Mouse (Mus musculus): Measurements from ENCODE around the gene Wdr86. TPM values are rescaled to one million over a fixed set of nuclear protein-coding genes. Genes with fewer than 3 reads are reported as not detected.
"Not testable (repeated sequence)": the region's sequence is repeated elsewhere in the genome, so short reads cannot be mapped to it uniquely, and the experiment has no call there.

Wdr86 gene
- total RNA-seq, 2 experiments from 2014 or later = 1.1 to 3.3 TPM

GRCm38 (mm10) chr5:24733134-24733533 is 2.6 kb upstream of the Wdr86 start:
- DNase-seq = no peak

DNA sequence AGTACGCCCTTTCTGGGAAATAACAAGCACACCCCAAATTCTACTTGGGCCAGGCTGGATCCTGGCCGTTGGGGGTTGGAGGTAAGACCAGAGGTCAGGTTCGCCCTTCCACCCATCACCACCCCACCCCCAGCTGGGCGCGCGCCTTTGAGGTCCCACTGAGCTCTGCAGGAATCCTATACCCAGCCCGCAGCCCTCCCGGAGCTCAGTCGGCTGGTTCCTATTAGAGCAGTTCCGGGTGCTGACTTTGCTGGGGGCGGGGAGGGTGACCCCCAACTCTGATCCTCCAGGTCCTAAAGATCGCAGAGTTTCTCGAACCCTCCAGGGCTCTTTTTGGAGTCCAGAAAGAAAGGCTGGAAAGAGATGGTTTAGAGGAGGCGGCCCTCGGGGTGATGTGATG is 459 bp upstream of the Wdr86 start:
- no peak for DNase-seq

DNA sequence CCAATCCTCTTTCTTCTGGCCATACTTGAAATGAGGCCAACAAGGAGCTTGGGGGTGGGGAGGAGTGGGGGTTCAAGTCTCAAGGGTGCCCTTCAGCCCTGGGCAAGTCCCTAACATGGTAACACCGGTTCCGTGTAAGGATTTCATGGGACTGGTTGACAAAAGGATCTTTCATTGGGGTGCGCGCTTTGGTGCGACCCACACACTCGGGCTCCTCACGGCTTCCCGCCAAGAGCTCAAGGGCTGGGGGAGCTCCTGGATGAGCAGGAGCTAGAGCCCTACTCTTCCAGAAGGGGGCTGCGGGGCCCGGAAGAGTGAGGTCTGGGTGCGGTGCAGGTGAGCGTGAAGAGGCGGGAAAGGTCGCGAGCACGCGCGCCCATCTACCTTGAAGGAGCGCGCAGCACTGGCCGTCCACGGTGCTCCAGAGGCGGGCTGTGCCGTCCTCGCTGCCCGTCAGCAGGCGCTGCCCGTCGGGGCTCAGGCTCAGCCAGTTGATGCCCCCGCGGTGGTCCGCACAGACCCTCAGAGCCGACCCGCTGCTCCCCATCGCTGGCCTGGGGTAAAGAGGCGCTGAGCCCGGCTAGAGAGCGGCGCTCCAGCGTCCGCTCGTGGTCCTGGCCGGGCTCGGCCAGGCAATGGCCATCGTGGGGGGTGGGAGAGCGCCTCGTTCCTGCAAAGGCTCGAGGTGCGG is 585 bp downstream of the Wdr86 start:
- peak in 1 of 2 experiments; percentile 17 for DNase-seq

DNA sequence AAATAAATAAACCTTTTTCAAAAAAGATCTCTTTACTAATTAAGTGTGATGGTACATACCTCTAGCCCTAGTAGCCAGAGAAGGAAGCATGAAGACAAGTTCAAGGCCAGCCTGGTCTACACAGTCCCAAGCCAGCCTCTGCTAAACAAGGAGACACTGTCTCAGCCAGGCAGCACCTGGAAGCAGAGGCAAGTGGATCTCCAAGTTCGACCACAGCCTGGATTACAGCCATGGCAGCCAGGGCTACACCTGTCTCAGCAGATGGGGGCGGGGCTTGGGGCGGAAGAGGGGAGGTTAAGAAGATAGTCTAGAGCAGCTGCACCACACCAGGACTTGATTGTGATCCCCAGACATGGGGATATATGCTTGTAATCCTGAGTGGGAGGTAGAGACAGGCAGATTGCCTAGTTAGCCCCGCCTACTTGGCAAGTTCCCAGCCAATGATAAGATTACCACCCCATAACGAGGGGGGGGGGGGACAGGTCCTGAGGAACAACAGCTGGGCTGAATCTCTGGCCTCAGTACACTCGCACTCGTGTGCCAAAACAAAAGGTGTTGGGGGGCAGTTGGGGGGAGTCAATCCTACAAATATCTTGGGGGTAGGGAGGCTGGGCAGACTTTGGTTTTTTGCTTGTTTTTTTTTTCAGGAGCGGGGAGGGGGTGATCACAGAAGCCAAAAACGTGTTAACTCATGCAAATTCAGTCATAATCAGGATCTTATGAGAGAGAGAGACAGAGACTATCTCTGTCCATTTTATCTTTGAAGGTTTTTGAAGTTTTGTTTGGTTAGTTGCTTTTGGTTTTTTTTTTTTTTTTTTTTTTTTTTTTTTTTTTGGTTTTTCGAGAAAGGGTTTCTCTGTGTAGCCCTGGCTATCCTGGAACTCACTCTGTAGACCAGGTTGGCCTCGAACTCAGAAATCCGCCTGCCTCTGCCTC is 3.4 kb downstream of the Wdr86 start:
- no peak for DNase-seq

DNA sequence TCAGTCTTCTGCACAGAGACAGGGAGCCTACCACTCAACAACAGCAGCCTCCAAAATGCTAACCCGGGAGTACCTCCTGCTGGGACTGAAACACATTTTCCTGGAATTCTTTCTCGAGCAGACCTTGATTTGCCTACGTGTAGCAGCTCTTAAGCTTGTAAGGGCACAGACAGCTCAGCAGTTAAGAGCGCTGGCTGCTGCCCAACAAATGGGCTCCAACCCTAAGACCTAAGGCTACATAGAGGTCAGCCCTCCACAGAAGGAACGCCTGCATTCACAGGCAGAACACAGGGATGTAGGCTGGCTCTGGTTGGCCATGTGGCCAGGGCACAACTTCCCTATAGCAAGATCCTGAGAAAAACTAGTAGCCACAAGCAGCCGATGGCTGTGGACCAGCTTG is 4.6 kb downstream of the Wdr86 start:
- DNase-seq = no peak

DNA sequence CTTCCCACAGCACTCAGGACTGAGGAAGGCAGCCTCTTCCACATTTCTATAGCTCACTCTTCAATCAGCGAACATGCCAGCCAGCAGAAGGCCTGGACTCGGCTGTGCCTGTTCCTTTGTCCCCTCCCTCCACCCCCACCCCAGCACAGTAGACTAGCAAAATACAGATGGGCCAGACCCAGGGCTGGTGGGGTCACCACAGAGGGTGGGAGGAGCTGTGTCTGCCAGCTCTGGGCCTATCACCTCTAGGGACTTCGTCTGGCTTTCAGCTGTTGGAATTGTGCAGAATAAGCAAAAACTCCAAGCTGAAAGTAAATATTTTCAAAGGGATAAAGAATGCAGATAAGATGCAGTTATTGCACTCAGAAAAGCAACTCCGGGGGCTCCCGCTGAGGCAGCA is 5.7 kb downstream of the Wdr86 start:
- DNase-seq = no peak

DNA sequence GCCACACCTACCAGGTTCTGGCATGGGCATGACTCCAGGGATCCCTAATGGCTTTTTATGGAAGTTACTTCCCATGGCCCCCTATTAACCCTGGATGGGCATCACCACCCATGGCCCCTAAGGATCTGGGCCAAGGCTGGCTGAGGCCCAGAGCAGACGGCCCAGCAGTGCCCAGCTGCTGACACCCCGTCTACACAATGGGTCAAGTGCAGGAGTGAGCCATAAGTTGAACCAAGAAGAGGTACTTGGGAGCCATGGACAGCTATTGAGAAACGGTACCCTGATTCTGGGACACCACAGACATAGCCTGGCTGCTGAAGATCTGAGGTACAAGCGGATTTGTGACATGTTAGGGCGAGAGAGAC is 6.3 kb downstream of the Wdr86 start:
- DNase-seq = no peak

- DNase-seq = no peak
Measured at GRCm38 (mm10) chr5:24723527-24724269, 6.8 kb downstream of the Wdr86 start.

GRCm38 (mm10) chr5:24719852-24720251 is 10.7 kb downstream of the Wdr86 start:
- no peak for DNase-seq

DNA sequence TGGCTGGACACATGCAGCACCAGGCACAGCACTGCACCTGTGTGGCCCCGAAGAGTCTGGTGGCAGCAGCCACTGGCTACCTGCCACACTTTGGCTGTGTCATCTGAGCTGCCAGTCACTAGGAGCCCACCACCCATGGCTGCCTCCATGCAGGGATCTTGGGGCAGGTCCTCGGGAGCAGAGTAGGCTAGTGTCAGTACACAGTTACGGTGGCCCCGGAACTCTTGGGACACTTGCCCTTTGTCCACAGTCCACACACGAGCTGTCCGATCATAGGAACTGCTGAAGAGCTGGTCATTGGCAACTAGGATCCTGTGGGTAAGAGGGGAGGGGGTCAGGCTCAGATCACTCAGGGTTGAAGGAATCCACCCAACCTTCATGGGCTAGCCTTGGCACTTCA is 12.5 kb downstream of the Wdr86 start:
- no peak for DNase-seq

GRCm38 (mm10) chr5:24713987-24714386 is 16.5 kb downstream of the Wdr86 start:
- DNase-seq = no peak

- DNase-seq = peak; percentile 82 to 84
Measured at GRCm38 (mm10) chr5:24713199-24713598, 17.3 kb downstream of the Wdr86 start.

- DNase-seq = no peak
Measured at GRCm38 (mm10) chr5:24711615-24712014, 18.9 kb downstream of the Wdr86 start.

DNA sequence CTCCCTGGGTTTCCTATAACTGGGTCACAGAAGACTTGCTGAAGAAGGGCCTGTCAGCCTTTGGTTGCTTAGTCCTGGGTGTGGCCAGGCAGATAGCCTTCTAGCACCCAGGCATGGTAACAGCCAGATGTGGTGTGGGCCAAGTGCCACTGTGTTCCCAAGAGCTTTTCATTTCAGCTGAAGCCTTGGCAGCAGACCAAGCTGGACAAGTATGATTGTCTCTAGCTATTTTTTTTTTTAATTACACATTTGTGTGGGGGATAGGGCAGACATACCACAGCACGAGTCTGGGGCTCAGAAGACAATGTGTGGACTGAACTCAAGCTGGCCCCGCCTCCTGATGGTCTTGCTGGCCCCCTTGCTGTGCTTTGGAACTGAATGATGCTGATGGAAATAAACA is 20.6 kb downstream of the Wdr86 start:
- DNase-seq = peak; percentile 26 to 59

DNA sequence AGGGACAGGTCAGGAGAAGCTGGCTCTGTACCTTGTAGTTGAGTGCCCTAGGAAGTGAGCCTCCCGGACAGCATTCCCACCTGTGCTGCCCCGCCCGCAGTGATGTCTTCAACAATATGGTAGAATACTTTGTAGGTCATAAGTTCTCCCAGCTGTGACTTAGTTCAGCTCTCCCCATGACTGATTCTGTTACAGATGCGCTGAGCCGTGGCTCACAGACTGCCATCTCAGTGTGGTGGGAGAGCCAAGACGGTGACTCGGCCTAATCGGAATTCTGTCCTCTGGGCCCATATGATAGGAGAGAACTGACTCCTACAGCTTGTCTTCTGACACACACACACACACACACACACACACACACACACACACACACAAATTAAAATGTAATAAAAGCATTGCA is 25.9 kb downstream of the Wdr86 start:
- DNase-seq = no peak

DNA sequence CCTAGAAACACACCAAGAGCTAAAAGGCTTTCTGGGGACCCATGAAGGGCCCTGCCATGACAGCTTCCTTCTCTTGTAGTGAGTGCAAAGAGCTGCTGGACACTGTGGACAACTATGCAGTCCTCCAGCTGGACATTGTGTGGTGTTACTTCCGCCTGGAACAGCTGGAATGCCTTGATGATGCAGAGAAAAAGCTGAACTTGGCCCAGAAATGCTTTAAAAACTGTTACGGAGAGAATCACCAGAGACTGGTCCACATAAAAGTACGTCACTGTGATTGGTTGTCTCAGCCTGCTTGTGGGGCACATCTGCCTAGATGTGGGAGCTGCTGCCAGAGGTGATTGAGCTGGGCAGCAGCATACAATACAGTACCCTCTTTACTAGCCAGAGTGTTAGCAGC is 29.3 kb downstream of the Wdr86 start:
- DNase-seq = no peak

DNA sequence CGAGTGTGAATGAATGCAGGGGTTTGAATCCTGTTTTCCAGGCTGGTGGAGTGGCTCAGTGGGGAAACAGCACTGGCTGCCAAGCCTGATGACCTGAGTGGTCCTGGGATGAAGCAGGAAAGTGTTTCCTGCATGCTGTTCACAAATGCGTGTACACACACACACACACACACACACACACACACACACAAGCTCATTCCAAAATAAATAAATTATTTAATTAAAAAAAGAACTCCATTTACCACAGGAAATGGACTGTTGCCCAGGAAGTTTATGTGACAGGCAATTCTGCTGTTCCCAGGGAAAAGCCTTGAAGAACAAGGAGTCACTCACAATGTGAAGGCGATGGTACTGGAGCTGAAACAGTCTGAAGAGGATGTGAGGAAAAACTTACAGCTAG is 33.8 kb downstream of the Wdr86 start:
- no peak for DNase-seq

GRCm38 (mm10) chr5:24687696-24688095 is 42.8 kb downstream of the Wdr86 start:
- no peak for DNase-seq

DNA sequence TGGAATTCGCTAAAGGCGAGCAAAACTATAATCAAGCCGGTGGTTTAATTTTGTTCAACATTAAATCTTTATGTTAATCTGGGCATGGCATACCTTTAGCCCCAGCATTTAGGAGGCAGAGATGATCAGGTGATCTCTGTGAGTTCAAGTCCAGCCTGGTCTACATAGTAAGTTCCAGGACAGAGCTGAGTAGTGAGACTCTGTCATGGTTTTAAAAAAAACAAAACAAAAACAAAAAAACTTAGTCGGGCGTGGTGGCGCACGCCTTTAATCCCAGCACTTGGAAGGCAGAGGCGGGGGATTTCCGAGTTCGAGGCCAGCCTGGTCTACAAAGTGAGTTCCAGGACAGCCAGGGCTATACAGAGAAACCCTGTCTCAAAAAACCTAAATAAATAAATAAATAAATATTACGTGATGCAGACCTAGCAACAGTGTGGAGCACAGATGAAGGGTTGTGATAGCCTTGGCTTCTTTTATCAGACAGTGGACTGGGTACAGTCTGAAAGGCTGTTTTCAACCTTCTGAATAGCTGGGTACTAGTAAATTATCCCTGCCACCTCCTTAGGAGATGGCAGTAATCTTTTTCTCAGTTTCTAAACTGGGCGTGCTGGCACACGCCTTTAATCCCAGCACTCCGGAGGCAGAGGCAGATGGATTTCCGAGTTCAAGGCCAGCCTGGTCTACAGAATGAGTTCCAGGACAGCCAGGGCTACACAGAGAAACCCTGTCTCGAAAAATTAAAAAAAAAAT is 43.7 kb downstream of the Wdr86 start:
- not testable (repeated sequence) for DNase-seq

DNA sequence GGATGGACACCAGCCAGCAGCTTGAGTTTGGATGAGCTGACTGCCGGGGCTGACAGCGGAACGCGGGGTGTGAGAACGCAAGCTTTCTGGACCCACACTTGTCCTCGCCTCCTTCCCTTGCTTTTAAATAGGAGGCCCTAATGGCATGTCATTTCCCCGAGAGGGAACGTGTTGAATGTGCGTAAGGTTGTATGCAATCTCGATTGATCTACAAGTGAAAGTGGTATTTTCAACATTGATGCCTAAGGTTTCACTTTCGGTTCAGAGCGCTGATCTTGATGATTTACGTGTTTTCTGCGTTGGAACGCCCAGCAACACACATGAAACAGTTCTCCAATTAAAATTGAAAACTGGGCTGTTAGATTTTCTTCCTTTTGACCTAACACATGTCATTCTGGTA is 44.4 kb downstream of the Wdr86 start:
- DNase-seq = no peak

DNA sequence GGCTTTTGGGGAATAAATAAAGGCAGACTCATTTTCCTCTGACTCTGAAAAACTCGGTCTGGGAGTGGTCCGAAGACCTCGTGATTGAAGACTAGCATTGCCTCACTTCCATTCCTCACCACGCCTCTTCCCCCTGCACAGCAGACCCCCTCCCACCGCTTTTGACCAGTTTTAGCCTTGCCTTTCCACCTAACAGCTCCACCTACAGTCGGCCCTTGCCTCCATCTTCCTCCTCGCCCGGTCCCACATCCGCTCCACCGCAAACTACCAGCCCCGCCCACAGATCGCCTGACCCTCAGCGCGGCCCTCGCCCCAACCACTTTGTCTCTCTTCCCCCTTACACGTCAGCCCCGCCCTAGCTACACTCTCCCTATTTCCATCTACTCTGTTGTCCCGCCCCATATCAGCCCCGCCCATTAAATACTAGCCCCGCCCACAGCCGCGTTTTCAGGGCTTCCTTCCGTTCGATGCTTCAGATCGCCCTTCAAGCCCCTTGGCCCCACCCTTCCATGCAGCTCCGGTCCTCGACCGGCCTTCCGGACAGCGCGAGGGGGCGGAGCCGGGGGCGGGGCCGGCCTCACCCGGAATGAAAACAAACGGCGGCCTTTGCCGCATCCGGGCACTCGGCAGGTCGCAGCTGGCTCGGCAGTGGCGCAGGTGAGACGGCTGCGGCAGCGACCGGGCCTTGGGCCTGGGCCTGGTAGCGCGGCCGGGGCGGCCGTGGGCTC is 45.0 kb downstream of the Wdr86 start, which contains the start of gene Nub1:
TSS of gene Nub1 (plus strand) at position 167 of the 728 bp plus-strand sequence.
- peak; percentile 98 to 99 for DNase-seq

Measured in adrenal gland, postnatal 36 days (tissue).